Mouse (Mus musculus): ENCODE measurements around the gene Fahd2a.

DNA sequence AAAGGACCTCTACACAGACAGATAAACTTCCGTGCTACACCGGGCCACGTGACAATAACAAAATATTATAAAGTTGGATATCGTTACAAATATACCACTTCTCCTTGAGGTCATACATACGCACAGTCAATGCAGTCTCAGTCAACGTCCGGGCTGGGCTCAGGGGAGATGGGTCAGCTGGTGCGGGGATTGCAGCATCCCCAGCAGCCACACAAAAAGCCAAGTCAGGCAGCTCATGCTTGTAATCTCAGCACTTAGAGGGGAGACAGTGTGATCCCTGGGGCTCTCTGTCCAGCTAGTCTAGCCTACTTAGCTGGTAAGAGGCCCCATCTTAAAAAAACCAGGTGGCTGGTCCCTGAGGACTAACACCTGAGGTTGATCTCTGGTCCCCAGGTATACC lies 26.9 kb upstream of the Fahd2a start:
- TF ChIP-seq CHD1 (IDR thresholded peaks at IDR 0.05; ENCODE audit: low read depth, low read length) (no peak), CTCF (IDR thresholded peaks at IDR 0.05 in 2 of 3, conservative IDR thresholded peaks at IDR 0.05 in 1 of 3; ENCODE audit: control insufficient read depth in 1 of 3, insufficient read depth in 1 of 3, low read depth in 2 of 3, low read length in 3 of 3, poor library complexity in 1 of 3, severe bottlenecking in 1 of 3) (no peak), UBTF (IDR thresholded peaks at IDR 0.05; ENCODE audit: borderline replicate concordance, insufficient read depth, low read depth, low read length) (no peak), POLR2AphosphoS2 (IDR thresholded peaks at IDR 0.05; ENCODE audit: low read length) (no peak), ZC3H11A (IDR thresholded peaks at IDR 0.05; ENCODE audit: low read depth, low read length) (no peak), KAT2A (conservative IDR thresholded peaks at IDR 0.05; ENCODE audit: low read depth, low read length) (no peak), POLR2A (IDR thresholded peaks at IDR 0.05; ENCODE audit: control insufficient read depth in 1 of 2, insufficient read depth in 1 of 2, low read depth in 1 of 2, low read length in 2 of 2, poor library complexity in 1 of 2) (no peak), ETS1 (IDR thresholded peaks at IDR 0.05; ENCODE audit: low read depth, low read length) (no peak), MXI1 (IDR thresholded peaks at IDR 0.05; ENCODE audit: low read depth, low read length) (no peak), MAFK (IDR thresholded peaks at IDR 0.05; ENCODE audit: borderline replicate concordance, low read depth, low read length) (no peak), E2F4 (IDR thresholded peaks at IDR 0.05; ENCODE audit: borderline replicate concordance, low read depth, low read length) (no peak), TCF12 (IDR thresholded peaks at IDR 0.05; ENCODE audit: low read depth, low read length) (no peak)

All from MEL (cell line).